In the genomic region with DNA sequence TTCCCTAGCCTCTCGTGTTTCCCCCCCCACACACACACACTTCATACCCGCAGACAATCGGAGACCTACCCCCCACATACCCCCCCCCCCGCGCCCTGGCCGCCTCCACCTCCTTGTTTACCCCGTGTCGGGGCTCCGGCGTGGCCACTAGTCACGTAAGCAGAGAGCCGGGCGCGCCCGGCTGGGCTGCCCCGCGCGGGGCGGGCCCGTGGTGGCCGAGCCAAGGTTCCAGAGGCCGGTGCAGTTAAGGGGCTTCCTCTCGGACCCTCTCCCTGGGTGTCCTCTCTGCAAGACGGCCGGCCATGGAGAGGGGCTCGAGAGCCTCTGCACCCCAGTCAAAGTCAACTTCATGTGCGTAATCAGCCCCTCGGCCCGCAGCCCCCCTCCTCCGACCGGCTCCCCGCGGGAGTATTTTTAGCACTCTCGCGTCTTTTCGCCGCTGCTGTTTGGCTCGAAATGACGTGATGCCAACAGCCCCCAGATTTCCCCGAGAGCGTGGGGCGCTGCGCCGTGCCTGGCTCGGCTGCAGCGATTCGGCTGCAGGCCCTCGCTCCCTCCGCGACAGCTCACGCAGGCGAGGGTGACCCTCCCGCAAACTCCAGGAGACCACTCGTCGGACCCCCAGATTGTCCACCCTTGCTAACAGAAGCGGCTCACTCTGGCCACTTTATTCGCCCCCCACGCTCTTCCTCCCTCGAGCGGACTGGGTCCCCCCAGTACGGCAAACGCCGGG, we compare ENCODE assay signal across 8 mouse cellular contexts. TPM values are rescaled to one million over a fixed set of nuclear protein-coding genes. Genes with fewer than 3 reads are reported as not detected.
DNase-seq lines count a peak whose midpoint lies in the region; ATAC-seq and TF ChIP-seq lines count a peak whose summit lies in the region.

No protein-coding gene starts in this region.

- no peaks in the 10 kb centered on the region for H3K36me3 ChIP-seq in forebrain, embryonic 11.5 days (ENCODE audit: control insufficient read depth, insufficient read depth, low read length)
- no peaks in the 10 kb centered on the region for H3K36me3 ChIP-seq in heart, embryonic 15.5 days
- no peaks in the 10 kb centered on the region for H3K36me3 ChIP-seq in liver, embryonic 15.5 days (replicated peaks)
- H3K36me3 ChIP-seq in neural tube, embryonic 12.5 days = no peaks in the 10 kb centered on the region
- H3K36me3 ChIP-seq in testis, adult 2 months (ENCODE audit: control insufficient read depth, insufficient read depth, low read length) = no peaks in the 10 kb centered on the region

- H3K27me3 ChIP-seq in forebrain, embryonic 11.5 days (ENCODE audit: control insufficient read depth, insufficient read depth, low read length) = no peaks in the 10 kb centered on the region
- no peaks in the 10 kb centered on the region for H3K27me3 ChIP-seq in heart, embryonic 15.5 days
- H3K27me3 ChIP-seq in liver, embryonic 15.5 days = peaks cover 4% of the 10 kb centered on the region; the same call in 1 of the 2 replicates
- H3K27me3 ChIP-seq in neural tube, embryonic 12.5 days (replicated peaks) = no peaks in the 10 kb centered on the region
- H3K27me3 ChIP-seq in testis, adult 2 months (ENCODE audit: control insufficient read depth, insufficient read depth, low read length) = no peaks in the 10 kb centered on the region; the same call in 1 of the 2 replicates

- no peak for TF ChIP-seq CTCF in testis, adult 2 months (IDR thresholded peaks at IDR 0.05; ENCODE audit: control insufficient read depth, insufficient read depth, insufficient replicate concordance, low read depth, low read length)

- peak overlapping the region; percentile 98 for H3K4me2 ChIP-seq in forebrain, embryonic 11.5 days (ENCODE audit: low read depth, low read length, severe bottlenecking)
- H3K4me2 ChIP-seq in heart, embryonic 15.5 days = peak overlapping the region; percentile 94
- H3K4me2 ChIP-seq in liver, embryonic 15.5 days = peak overlapping the region; percentile 99
- peak overlapping the region; percentile 92 for H3K4me2 ChIP-seq in neural tube, embryonic 12.5 days (replicated peaks)

- ATAC-seq in forebrain, embryonic 11.5 days (replicated peaks; ENCODE audit: low FRiP score) = peak; percentile 19; the same call in 1 of the 2 replicates
- peak; percentile 30 for ATAC-seq in heart, embryonic 15.5 days (replicated peaks; ENCODE audit: insufficient number of reproducible peaks, insufficient read depth, low FRiP score, low read depth)
- ATAC-seq in liver, embryonic 15.5 days (ENCODE audit: insufficient read depth) = peak; percentile 35
- peak; percentile 14 for ATAC-seq in neural tube, embryonic 12.5 days (ENCODE audit: low FRiP score, low read depth)

- under 1% methylated on average over 58 of the region's 63 CpGs for WGBS in forebrain, embryonic 11.5 days
- WGBS in heart, embryonic 15.5 days = under 1% methylated on average over 63 of the region's 63 CpGs
- under 1% methylated on average over 63 of the region's 63 CpGs for WGBS in liver, embryonic 15.5 days (ENCODE audit: insufficient replicate concordance)
- under 1% methylated on average over 63 of the region's 63 CpGs for WGBS in neural tube, embryonic 12.5 days

- no peaks in the 10 kb centered on the region for H3K9me3 ChIP-seq in forebrain, embryonic 11.5 days (ENCODE audit: control insufficient read depth, low read length)
- H3K9me3 ChIP-seq in heart, embryonic 15.5 days (replicated peaks) = no peaks in the 10 kb centered on the region
- H3K9me3 ChIP-seq in liver, embryonic 15.5 days (replicated peaks) = no peaks in the 10 kb centered on the region
- no peaks in the 10 kb centered on the region for H3K9me3 ChIP-seq in neural tube, embryonic 12.5 days

- peak; percentile 88 for DNase-seq in CD4-positive, CD25-positive, alpha-beta regulatory T cell, adult 2 months (ENCODE audit: low read depth, low spot score)
- peak; percentile 94 for DNase-seq in brain, adult 2 months (ENCODE audit: low read depth, low spot score)
- peak; percentile 87 for DNase-seq in forebrain, embryonic 11.5 days (ENCODE audit: low spot score)
- DNase-seq in kidney, postnatal 25 days = peak; percentile 58 to 82

- 0 out of 2 replicates have a peak, but pooled peaks have one; percentile 4 for TF ChIP-seq POLR2A in testis, adult 2 months (IDR thresholded peaks at IDR 0.05; ENCODE audit: control insufficient read depth, low read depth, low read length)

- peak overlapping the region; percentile 91 for H3K27ac ChIP-seq in forebrain, embryonic 11.5 days (ENCODE audit: low read depth, low read length)
- peak overlapping the region; percentile 99 for H3K27ac ChIP-seq in heart, embryonic 15.5 days
- peak overlapping the region; percentile 95 for H3K27ac ChIP-seq in liver, embryonic 15.5 days (replicated peaks)
- peak overlapping the region; percentile 88 for H3K27ac ChIP-seq in neural tube, embryonic 12.5 days
- H3K27ac ChIP-seq in testis, adult 2 months (ENCODE audit: control insufficient read depth, insufficient read depth, low read depth, low read length) = peak overlapping the region; percentile 92

- peak overlapping the region; percentile 89 for H3K9ac ChIP-seq in forebrain, embryonic 11.5 days (ENCODE audit: low read length)
- H3K9ac ChIP-seq in heart, embryonic 15.5 days = peak overlapping the region; percentile 93
- peak overlapping the region; percentile 89 for H3K9ac ChIP-seq in liver, embryonic 15.5 days
- peak overlapping the region; percentile 77 for H3K9ac ChIP-seq in neural tube, embryonic 12.5 days

- peak overlapping the region; percentile 95 for H3K4me3 ChIP-seq in forebrain, embryonic 11.5 days (ENCODE audit: low read depth, low read length)
- peak overlapping the region; percentile 97 for H3K4me3 ChIP-seq in heart, embryonic 15.5 days
- peak overlapping the region; percentile 80 for H3K4me3 ChIP-seq in liver, embryonic 15.5 days (replicated peaks)
- H3K4me3 ChIP-seq in neural tube, embryonic 12.5 days = peak overlapping the region; percentile 91
- H3K4me3 ChIP-seq in testis, adult 2 months (ENCODE audit: control insufficient read depth, low read depth, low read length) = peak overlapping the region; percentile 94

- H3K4me1 ChIP-seq in forebrain, embryonic 11.5 days (replicated peaks; ENCODE audit: control insufficient read depth, insufficient read depth, low read length) = peaks cover 15% of the 10 kb centered on the region; the same call in 1 of the 2 replicates
- H3K4me1 ChIP-seq in heart, embryonic 15.5 days (replicated peaks) = peaks cover 24% of the 10 kb centered on the region
- peaks cover 52% of the 10 kb centered on the region for H3K4me1 ChIP-seq in liver, embryonic 15.5 days (replicated peaks)
- H3K4me1 ChIP-seq in neural tube, embryonic 12.5 days = peaks cover 23% of the 10 kb centered on the region
- H3K4me1 ChIP-seq in testis, adult 2 months (ENCODE audit: control insufficient read depth, insufficient read depth, low read length) = peaks cover 25% of the 10 kb centered on the region

RNA-seq across cellular contexts. Expression of a gene that starts 2.8 kb away (rescaled TPM):
- polyA plus RNA-seq in forebrain, embryonic 11.5 days (2014; fragmentation: Nextera tagmentation; extraction: Ambion mirVana) = 49.8 TPM in 2 replicates
- 38.6 and 39.1 TPM in 2 replicates for polyA plus RNA-seq in heart, embryonic 15.5 days (2015; fragmentation: Nextera tagmentation; extraction: Ambion mirVana)
- 34.8 and 38.3 TPM in 2 replicates for polyA plus RNA-seq in liver, embryonic 15.5 days (2015; fragmentation: Nextera tagmentation; extraction: Ambion mirVana)
- polyA plus RNA-seq in neural tube, embryonic 12.5 days (2016; fragmentation: Nextera tagmentation; extraction: Ambion mirVana) = 67.6 and 74.8 TPM in 2 replicates
- polyA plus RNA-seq in testis, adult 2 months (2012; rRNA removed) = 54.8 and 55.6 TPM in 2 replicates

RNA-seq across cellular contexts. Expression of a gene that starts 58.4 kb away (rescaled TPM):
- not detected in 2 replicates for polyA plus RNA-seq in forebrain, embryonic 11.5 days (2014; fragmentation: Nextera tagmentation; extraction: Ambion mirVana)
- polyA plus RNA-seq in heart, embryonic 15.5 days (2015; fragmentation: Nextera tagmentation; extraction: Ambion mirVana) = 2.5 TPM in 1 of 2 replicates, not detected in the other
- not detected in 2 replicates for polyA plus RNA-seq in liver, embryonic 15.5 days (2015; fragmentation: Nextera tagmentation; extraction: Ambion mirVana)
- polyA plus RNA-seq in neural tube, embryonic 12.5 days (2016; fragmentation: Nextera tagmentation; extraction: Ambion mirVana) = not detected in 2 replicates
- not detected in 2 replicates for polyA plus RNA-seq in testis, adult 2 months (2012; rRNA removed)

Comparison
In these comparisons a context has a peak if more than half of its experiments do, and no peak if none do; other contexts are left out.
1. Peak in every context shown above with its lines: DNase-seq, ATAC-seq, H3K4me3 ChIP-seq and H3K27ac ChIP-seq.